Mouse (Mus musculus): ENCODE measurements around the gene Hoxc4. TPM values are rescaled to one million over a fixed set of nuclear protein-coding genes. Genes with fewer than 3 reads are reported as not detected.

Hoxc4 gene
- polyA plus RNA-seq, 1 experiment from 2014 or later, result 8.6 TPM

- 8% methylated on average over 43 of the region's 43 CpGs for WGBS
- H3K27me3 ChIP-seq (ENCODE audit: control insufficient read depth, insufficient read depth, low read length), result peaks cover 3% of the 10 kb centered on the region; the same call in 1 of the 2 replicates
- no peaks in the 10 kb centered on the region for H3K9me3 ChIP-seq (ENCODE audit: control insufficient read depth, low read length)
- H3K4me1 ChIP-seq (ENCODE audit: control insufficient read depth, insufficient read depth, low read length), result peaks cover 61% of the 10 kb centered on the region
- peak; percentile 29; the same call in 1 of the 2 replicates for ATAC-seq (ENCODE audit: low FRiP score, low TSS enrichment)
- no peaks in the 10 kb centered on the region for H3K36me3 ChIP-seq (ENCODE audit: control insufficient read depth, insufficient read depth, low read length)
- H3K4me2 ChIP-seq (replicated peaks; ENCODE audit: low read depth, low read length), result peak overlapping the region; percentile 42
- H3K4me3 ChIP-seq (ENCODE audit: low read length), result peak overlapping the region; percentile 27
- peak overlapping the region; percentile 44 for H3K9ac ChIP-seq (ENCODE audit: low read depth, low read length)
- H3K27ac ChIP-seq (ENCODE audit: low read depth, low read length), result peak overlapping the region; percentile 71
Measured at GRCm38 (mm10) chr15:103027266-103028235, 8.8 kb downstream of the Hoxc4 start.

DNA sequence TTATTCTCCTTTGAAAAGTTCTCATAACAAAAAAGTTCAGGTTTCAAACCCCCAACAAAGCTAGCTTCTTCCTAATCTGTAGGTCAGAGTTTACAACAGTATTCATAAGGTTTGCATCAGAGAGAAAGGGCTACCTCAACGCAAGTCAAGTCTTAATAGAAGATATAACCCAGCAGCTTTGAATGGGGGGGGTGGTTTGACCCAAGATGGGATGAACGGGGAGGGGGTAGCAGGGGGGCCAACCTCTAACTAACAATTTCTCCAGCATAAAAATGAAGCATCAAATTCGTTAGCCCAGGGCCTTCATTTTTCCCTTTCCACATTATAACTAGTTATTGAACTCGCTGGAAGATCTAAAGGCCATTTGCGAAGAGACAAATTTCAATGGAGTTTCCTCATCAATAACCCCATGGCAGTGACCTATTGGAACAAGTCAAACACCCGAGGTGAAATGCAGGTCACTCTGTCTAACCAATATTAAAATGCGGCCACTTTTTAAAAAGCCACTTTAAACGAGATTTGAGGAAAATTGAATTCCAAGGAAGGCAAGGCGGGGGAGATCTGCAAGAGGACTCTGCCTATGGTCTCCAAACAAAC, 10.3 kb downstream of the Hoxc4 start:
- no peaks in the 10 kb centered on the region for H3K9me3 ChIP-seq (ENCODE audit: control insufficient read depth, low read length)
- no peak for ATAC-seq (ENCODE audit: low FRiP score, low TSS enrichment)
- H3K4me2 ChIP-seq (replicated peaks; ENCODE audit: low read depth, low read length), result no peak overlapping the region
- H3K27me3 ChIP-seq (ENCODE audit: control insufficient read depth, insufficient read depth, low read length), result 0 out of 2 replicates have a peak, but pooled peaks cover 6% of the 10 kb centered on the region
- H3K9ac ChIP-seq (ENCODE audit: low read depth, low read length), result no peak overlapping the region
- 51% methylated on average over 9 of the region's 9 CpGs for WGBS
- H3K27ac ChIP-seq (ENCODE audit: low read depth, low read length), result no peak overlapping the region
- H3K36me3 ChIP-seq (ENCODE audit: control insufficient read depth, insufficient read depth, low read length), result no peaks in the 10 kb centered on the region
- H3K4me3 ChIP-seq (ENCODE audit: low read length), result no peak overlapping the region
- H3K4me1 ChIP-seq (ENCODE audit: control insufficient read depth, insufficient read depth, low read length), result peaks cover 65% of the 10 kb centered on the region

DNA sequence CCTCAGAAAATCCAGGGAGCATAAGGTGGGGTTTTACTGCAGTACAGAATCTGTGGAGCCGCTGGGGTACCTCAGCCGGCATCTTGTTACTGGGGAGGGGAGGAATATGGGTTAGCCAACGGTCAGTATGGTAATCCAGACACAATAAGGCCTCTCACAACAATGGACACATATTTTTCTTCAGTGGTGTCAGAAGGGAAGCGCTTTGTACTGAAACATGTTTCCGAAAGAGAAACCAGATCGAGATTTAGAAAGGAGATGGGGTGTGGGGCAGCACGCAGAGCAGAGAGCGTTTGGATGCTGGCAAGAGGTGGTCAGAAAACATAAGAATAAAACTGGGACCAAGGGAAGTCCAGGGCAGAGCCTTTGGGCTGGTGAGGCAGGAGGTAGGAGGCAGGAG, 11.4 kb downstream of the Hoxc4 start:
- Histone ChIP-seq H3K27me3 (ENCODE audit: control insufficient read depth, insufficient read depth, low read length) (0 out of 2 replicates have a peak, but pooled peaks cover 6% of the 10 kb centered on the region), H3K27ac (ENCODE audit: low read depth, low read length) (no peak overlapping the region), H3K4me1 (ENCODE audit: control insufficient read depth, insufficient read depth, low read length) (peaks cover 64% of the 10 kb centered on the region), H3K4me3 (ENCODE audit: low read length) (no peak overlapping the region), H3K9me3 (ENCODE audit: control insufficient read depth, low read length) (no peaks in the 10 kb centered on the region), H3K36me3 (ENCODE audit: control insufficient read depth, insufficient read depth, low read length) (no peaks in the 10 kb centered on the region), H3K4me2 (replicated peaks; ENCODE audit: low read depth, low read length) (no peak overlapping the region; the same call in 1 of the 2 replicates), H3K9ac (ENCODE audit: low read depth, low read length) (no peak overlapping the region)
- no peak for ATAC-seq (ENCODE audit: low FRiP score, low TSS enrichment)
- WGBS, result 26% methylated on average over 8 of the region's 8 CpGs

- H3K36me3 ChIP-seq (ENCODE audit: control insufficient read depth, insufficient read depth, low read length), result no peaks in the 10 kb centered on the region
- no peak overlapping the region for H3K4me3 ChIP-seq (ENCODE audit: low read length)
- 0 out of 2 replicates have a peak overlapping the region, but pooled peaks have one; percentile 23 for H3K9ac ChIP-seq (ENCODE audit: low read depth, low read length)
- 0% methylated on average over 2 of the region's 3 CpGs for WGBS
- peak overlapping the region; percentile 71 for H3K27ac ChIP-seq (ENCODE audit: low read depth, low read length)
- peak overlapping the region; percentile 19; the same call in 1 of the 2 replicates for H3K4me2 ChIP-seq (replicated peaks; ENCODE audit: low read depth, low read length)
- 0 out of 2 replicates have a peak, but pooled peaks cover 6% of the 10 kb centered on the region for H3K27me3 ChIP-seq (ENCODE audit: control insufficient read depth, insufficient read depth, low read length)
- no peaks in the 10 kb centered on the region for H3K9me3 ChIP-seq (ENCODE audit: control insufficient read depth, low read length)
- no peak for ATAC-seq (ENCODE audit: low FRiP score, low TSS enrichment)
- H3K4me1 ChIP-seq (ENCODE audit: control insufficient read depth, insufficient read depth, low read length), result peaks cover 62% of the 10 kb centered on the region
Measured at GRCm38 (mm10) chr15:103032167-103032566, 13.4 kb downstream of the Hoxc4 start.

- H3K9me3 ChIP-seq (ENCODE audit: control insufficient read depth, low read length), result no peaks in the 10 kb centered on the region
- peaks cover 6% of the 10 kb centered on the region; the same call in 1 of the 2 replicates for H3K27me3 ChIP-seq (ENCODE audit: control insufficient read depth, insufficient read depth, low read length)
- ATAC-seq (ENCODE audit: low FRiP score, low TSS enrichment), result 0 out of 2 replicates have a peak, but pooled peaks have one; percentile 8
- H3K4me3 ChIP-seq (ENCODE audit: low read length), result no peak overlapping the region; the same call in 1 of the 2 replicates
- no peaks in the 10 kb centered on the region for H3K36me3 ChIP-seq (ENCODE audit: control insufficient read depth, insufficient read depth, low read length)
- peak overlapping the region; percentile 19 for H3K4me2 ChIP-seq (replicated peaks; ENCODE audit: low read depth, low read length)
- H3K27ac ChIP-seq (ENCODE audit: low read depth, low read length), result peak overlapping the region; percentile 77
- no peak overlapping the region for H3K9ac ChIP-seq (ENCODE audit: low read depth, low read length)
- WGBS, result 2% methylated on average over 26 of the region's 26 CpGs
- peaks cover 55% of the 10 kb centered on the region for H3K4me1 ChIP-seq (ENCODE audit: control insufficient read depth, insufficient read depth, low read length)
Measured at GRCm38 (mm10) chr15:103032646-103033575, 14.2 kb downstream of the Hoxc4 start.

DNA sequence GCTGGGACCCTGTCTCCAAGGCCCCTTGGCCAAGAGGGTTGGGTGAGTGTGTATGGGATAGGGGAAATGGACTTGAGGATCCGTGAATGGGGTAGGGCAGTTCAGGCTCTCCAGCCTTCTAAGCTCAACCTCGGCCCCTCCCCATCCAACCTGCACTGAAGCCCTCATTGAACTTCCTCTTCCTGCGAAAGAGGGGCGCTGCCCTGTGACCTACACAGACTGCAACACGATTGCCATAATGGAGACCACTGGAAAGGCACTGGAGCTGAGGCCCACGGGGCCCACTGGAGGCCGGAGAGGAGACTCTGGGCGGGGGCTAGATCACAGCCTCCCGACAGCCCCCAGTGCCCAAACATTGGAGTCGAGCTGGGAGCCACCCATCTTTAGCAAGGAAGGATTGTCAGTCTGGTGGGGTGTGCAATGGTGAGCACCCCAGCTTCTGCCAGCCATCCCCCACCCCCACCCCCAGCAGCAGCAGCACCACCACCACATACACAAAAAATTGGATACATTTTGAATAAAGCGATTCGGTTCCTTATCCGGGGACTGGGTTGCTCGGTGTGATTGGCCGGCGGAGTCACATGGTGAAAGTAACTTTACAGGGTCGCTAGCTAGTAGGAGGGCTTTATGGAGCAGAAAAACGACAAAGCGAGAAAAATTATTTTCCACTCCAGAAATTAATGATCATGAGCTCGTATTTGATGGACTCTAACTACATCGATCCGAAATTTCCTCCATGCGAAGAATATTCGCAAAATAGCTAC, 15.5 kb downstream of the Hoxc4 start:
- H3K9ac ChIP-seq (ENCODE audit: low read depth, low read length), result peak overlapping the region; percentile 65
- peaks cover 6% of the 10 kb centered on the region; the same call in 1 of the 2 replicates for H3K27me3 ChIP-seq (ENCODE audit: control insufficient read depth, insufficient read depth, low read length)
- H3K4me1 ChIP-seq (ENCODE audit: control insufficient read depth, insufficient read depth, low read length), result peaks cover 60% of the 10 kb centered on the region

DNA sequence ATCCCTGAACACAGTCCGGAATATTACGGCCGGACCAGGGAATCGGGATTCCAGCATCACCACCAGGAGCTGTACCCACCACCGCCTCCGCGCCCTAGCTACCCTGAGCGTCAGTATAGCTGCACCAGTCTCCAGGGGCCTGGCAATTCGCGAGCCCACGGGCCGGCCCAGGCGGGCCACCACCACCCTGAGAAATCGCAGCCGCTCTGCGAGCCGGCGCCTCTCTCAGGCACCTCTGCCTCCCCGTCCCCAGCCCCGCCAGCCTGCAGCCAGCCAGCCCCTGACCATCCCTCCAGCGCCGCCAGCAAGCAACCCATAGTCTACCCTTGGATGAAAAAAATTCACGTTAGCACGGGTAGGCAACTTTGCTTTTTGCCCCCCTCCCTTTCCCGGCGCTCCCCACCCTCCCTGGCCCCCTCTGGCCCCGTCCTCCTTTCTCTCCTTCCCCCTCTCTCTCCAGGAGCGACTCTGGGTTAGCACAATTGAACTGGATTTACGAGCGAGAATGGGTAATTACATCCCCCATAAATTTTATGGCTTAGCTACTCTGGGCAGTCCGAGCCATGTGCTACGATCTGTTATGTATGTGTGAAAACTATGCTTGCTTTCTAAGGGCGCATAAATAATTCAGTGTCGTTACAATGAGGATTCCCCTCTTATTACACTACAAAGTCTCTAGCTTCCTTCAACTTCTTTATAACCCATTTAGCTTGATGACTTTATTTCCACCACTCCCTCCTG, 16.2 kb downstream of the Hoxc4 start:
- Histone ChIP-seq H3K27me3 (ENCODE audit: control insufficient read depth, insufficient read depth, low read length) (peaks cover 6% of the 10 kb centered on the region; the same call in 1 of the 2 replicates), H3K9me3 (ENCODE audit: control insufficient read depth, low read length) (no peaks in the 10 kb centered on the region), H3K36me3 (ENCODE audit: control insufficient read depth, insufficient read depth, low read length) (no peaks in the 10 kb centered on the region), H3K27ac (ENCODE audit: low read depth, low read length) (peak overlapping the region; percentile 90; the same call in 1 of the 2 replicates), H3K4me1 (ENCODE audit: control insufficient read depth, insufficient read depth, low read length) (peaks cover 66% of the 10 kb centered on the region), H3K4me3 (ENCODE audit: low read length) (peak overlapping the region; percentile 46), H3K9ac (ENCODE audit: low read depth, low read length) (peak overlapping the region; percentile 65), H3K4me2 (replicated peaks; ENCODE audit: low read depth, low read length) (peak overlapping the region; percentile 74)
- peak; percentile 90 for ATAC-seq (ENCODE audit: low FRiP score, low TSS enrichment)
- under 1% methylated on average over 34 of the region's 34 CpGs for WGBS

More for the DNA sequence above, 15.5 kb downstream of the Hoxc4 start:
- peak overlapping the region; percentile 74 for H3K4me2 ChIP-seq (replicated peaks; ENCODE audit: low read depth, low read length)
- WGBS, result 5% methylated on average over 24 of the region's 24 CpGs
- peak overlapping the region; percentile 46 for H3K4me3 ChIP-seq (ENCODE audit: low read length)
- H3K9me3 ChIP-seq (ENCODE audit: control insufficient read depth, low read length), result no peaks in the 10 kb centered on the region
- peak; percentile 19; the same call in 1 of the 2 replicates for ATAC-seq (ENCODE audit: low FRiP score, low TSS enrichment)
- peak overlapping the region; percentile 90; the same call in 1 of the 2 replicates for H3K27ac ChIP-seq (ENCODE audit: low read depth, low read length)
- no peaks in the 10 kb centered on the region for H3K36me3 ChIP-seq (ENCODE audit: control insufficient read depth, insufficient read depth, low read length)
